Mouse (Mus musculus) cortical plate, adult 2 months (tissue): ENCODE measurements around the gene 1600014C23Rik.

Source experiments
- CTCF ChIP-seq: fragments of 200-500 bp; IDR thresholded peaks from 2 replicates; pipeline ENCODE4 v1.5.1; 2011; ENCODE audit warnings: mild to moderate bottlenecking, control low read depth, low read length; ENCODE audit not compliant: insufficient read depth; ENCODE audit errors: extremely low read depth
- POLR2A ChIP-seq: fragments of 200-500 bp; IDR thresholded peaks from 2 replicates; pipeline ENCODE4 v1.6.1; 2011; ENCODE audit warnings: mild to moderate bottlenecking, low read length, control low read depth; ENCODE audit not compliant: insufficient read depth; ENCODE audit errors: extremely low read depth

GRCm38 (mm10) chr17:45696981-45697380, 36.7 kb downstream of the 1600014C23Rik start:
- TF ChIP-seq POLR2A (no peak), CTCF (no peak)
